Mouse (Mus musculus): Measurements from ENCODE around the gene Slc25a39.

- TF ChIP-seq CTCF (IDR thresholded peaks at IDR 0.05; ENCODE audit: extremely low read depth, insufficient read depth, insufficient read length, insufficient replicate concordance) (no peak), POLR2A (IDR thresholded peaks at IDR 0.05; ENCODE audit: low read depth, low read length) (no peak)
Measured at GRCm38 (mm10) chr11:102418887-102419286, 11.1 kb upstream of the Slc25a39 start.
